Mouse (Mus musculus) lung, embryonic 16.5 days (tissue): ENCODE measurements at regions not wholly inside any gene's neighbourhood (a gene's known extent, or its start where the extent isn't known, plus 50 kb on each side); places are given as distances from the start of the nearest gene placed in this dataset.
A peak's percentile ranks its signal among the peaks of the same experiment; 100 is the strongest.

Experiments
- ATAC-seq: fragments of 200-750 bp; cut with Nextera tagmentation; 2 replicates; pipeline ENCODE4 v1.8.0; 2017; ENCODE audit warnings: low read depth, mild to moderate bottlenecking, moderate library complexity
- H3K27ac ChIP-seq: fragments of 300-500 bp; sonication (generic); 2 replicates; pipeline ENCODE4 v1.5.1; 2014; ENCODE audit warnings: mild to moderate bottlenecking, control low read depth, low read length
- H3K27me3 ChIP-seq: fragments of 300-500 bp; sonication (generic); 2 replicates; pipeline ENCODE4 v1.6.1; 2014; ENCODE audit warnings: low read depth, low read length, mixed read lengths; ENCODE audit not compliant: control insufficient read depth, insufficient read depth
- H3K36me3 ChIP-seq: fragments of 300-500 bp; sonication (generic); 2 replicates; pipeline ENCODE4 v1.6.1; 2014; ENCODE audit warnings: low read length; ENCODE audit not compliant: control insufficient read depth, insufficient read depth
- H3K4me1 ChIP-seq: fragments of 300-500 bp; sonication (generic); replicated peaks from 2 replicates; pipeline ENCODE4 v1.6.1; 2014; ENCODE audit warnings: low read length, mixed read lengths; ENCODE audit not compliant: control insufficient read depth, insufficient read depth
- H3K4me2 ChIP-seq: fragments of 300-500 bp; sonication (generic); 2 replicates; pipeline ENCODE4 v1.6.1; 2014; ENCODE audit warnings: low read depth, low read length, control low read depth
- H3K4me3 ChIP-seq: fragments of 300-500 bp; sonication (generic); 2 replicates; pipeline ENCODE4 v1.5.1; 2014; ENCODE audit warnings: mild to moderate bottlenecking, low read length, control low read depth
- H3K9ac ChIP-seq: fragments of 300-500 bp; sonication (generic); 2 replicates; pipeline ENCODE4 v1.6.1; 2014; ENCODE audit warnings: low read length, control low read depth
- H3K9me3 ChIP-seq: fragments of 300-500 bp; sonication (generic); 2 replicates; pipeline ENCODE4 v1.6.1; 2016; ENCODE audit warnings: low read length; ENCODE audit not compliant: control insufficient read depth
- WGBS: fragments of 180-500 bp; shearing (Covaris S2); extraction: QIAGEN DNeasy Blood & Tissue Kit; methylation state at CpG from one replicate; pipeline ENCODE4 v1.1.7; 2014; 5-methylcytosine and 5-hydroxymethylcytosine counted together

GRCm38 (mm10) chr4:150752151-150752550 is 100.2 kb upstream of the Slc45a1 start:
- H3K4me2 ChIP-seq, result no peak overlapping the region
- no peaks in the 10 kb centered on the region for H3K9me3 ChIP-seq
- peaks cover 18% of the 10 kb centered on the region for H3K4me1 ChIP-seq
- H3K4me3 ChIP-seq, result no peak overlapping the region
- 77% methylated on average over 8 of the region's 8 CpGs for WGBS
- H3K36me3 ChIP-seq, result no peaks in the 10 kb centered on the region
- H3K27me3 ChIP-seq, result no peaks in the 10 kb centered on the region
- H3K27ac ChIP-seq, result no peak overlapping the region
- H3K9ac ChIP-seq, result no peak overlapping the region
- ATAC-seq, result no peak

- no peak for ATAC-seq
- Histone ChIP-seq H3K9me3 (no peaks in the 10 kb centered on the region), H3K4me1 (peaks cover 23% of the 10 kb centered on the region), H3K4me3 (no peak overlapping the region), H3K27me3 (no peaks in the 10 kb centered on the region), H3K27ac (no peak overlapping the region), H3K36me3 (no peaks in the 10 kb centered on the region), H3K9ac (no peak overlapping the region), H3K4me2 (no peak overlapping the region)
- WGBS, result 48% methylated on average over 13 of the region's 13 CpGs
These were observed 98.7 kb upstream of the Slc45a1 start for GRCm38 (mm10) chr4:150750445-150751213.

GRCm38 (mm10) chr4:150749066-150749465 is 97.1 kb upstream of the Slc45a1 start:
- H3K4me1 ChIP-seq, result peaks cover 31% of the 10 kb centered on the region
- no peaks in the 10 kb centered on the region for H3K27me3 ChIP-seq
- H3K4me3 ChIP-seq, result no peak overlapping the region
- no peak overlapping the region for H3K27ac ChIP-seq
- no peaks in the 10 kb centered on the region for H3K9me3 ChIP-seq
- no peak overlapping the region for H3K9ac ChIP-seq
- no peak overlapping the region for H3K4me2 ChIP-seq
- 81% methylated on average over 8 of the region's 8 CpGs for WGBS
- H3K36me3 ChIP-seq, result no peaks in the 10 kb centered on the region
- no peak for ATAC-seq

GRCm38 (mm10) chr4:150748099-150749000 is 96.4 kb upstream of the Slc45a1 start:
- peaks cover 36% of the 10 kb centered on the region for H3K4me1 ChIP-seq
- WGBS, result 33% methylated on average over 13 of the region's 13 CpGs

GRCm38 (mm10) chr4:150746430-150746923 is 94.5 kb upstream of the Slc45a1 start:
- H3K27me3 ChIP-seq, result no peaks in the 10 kb centered on the region
- no peak overlapping the region for H3K4me3 ChIP-seq
- no peak overlapping the region for H3K4me2 ChIP-seq
- H3K27ac ChIP-seq, result peak overlapping the region; percentile 85
- ATAC-seq, result 0 out of 2 replicates have a peak, but pooled peaks have one; percentile 2
- peaks cover 42% of the 10 kb centered on the region for H3K4me1 ChIP-seq
- H3K36me3 ChIP-seq, result no peaks in the 10 kb centered on the region
- WGBS, result 45% methylated on average over 13 of the region's 13 CpGs
- H3K9me3 ChIP-seq, result no peaks in the 10 kb centered on the region
- H3K9ac ChIP-seq, result peak overlapping the region; percentile 24; the same call in 1 of the 2 replicates

More at GRCm38 (mm10) chr4:150748099-150749000, 96.4 kb upstream of the Slc45a1 start:
- H3K4me2 ChIP-seq, result no peak overlapping the region
- H3K4me3 ChIP-seq, result no peak overlapping the region
- no peak overlapping the region for H3K9ac ChIP-seq
- ATAC-seq, result no peak
- no peaks in the 10 kb centered on the region for H3K9me3 ChIP-seq
- H3K27ac ChIP-seq, result no peak overlapping the region
- no peaks in the 10 kb centered on the region for H3K27me3 ChIP-seq
- no peaks in the 10 kb centered on the region for H3K36me3 ChIP-seq

- no peak overlapping the region for H3K4me2 ChIP-seq
- WGBS, result 27% methylated on average over 7 of the region's 7 CpGs
- peak overlapping the region; percentile 24; the same call in 1 of the 2 replicates for H3K9ac ChIP-seq
- no peaks in the 10 kb centered on the region for H3K27me3 ChIP-seq
- no peaks in the 10 kb centered on the region for H3K36me3 ChIP-seq
- H3K4me3 ChIP-seq, result no peak overlapping the region
- H3K27ac ChIP-seq, result peak overlapping the region; percentile 85
- no peaks in the 10 kb centered on the region for H3K9me3 ChIP-seq
- H3K4me1 ChIP-seq, result peaks cover 41% of the 10 kb centered on the region
- ATAC-seq, result peak; percentile 82
These were observed 93.8 kb upstream of the Slc45a1 start for GRCm38 (mm10) chr4:150745529-150746429.

- Histone ChIP-seq H3K4me3 (no peak overlapping the region), H3K9me3 (no peaks in the 10 kb centered on the region), H3K27ac (peak overlapping the region; percentile 63), H3K4me2 (peak overlapping the region; percentile 14), H3K4me1 (peaks cover 46% of the 10 kb centered on the region), H3K36me3 (no peaks in the 10 kb centered on the region), H3K9ac (no peak overlapping the region), H3K27me3 (no peaks in the 10 kb centered on the region)
- no peak for ATAC-seq
- 31% methylated on average over 6 of the region's 8 CpGs for WGBS
These were observed 91.5 kb upstream of the Slc45a1 start for GRCm38 (mm10) chr4:150743508-150743907.

GRCm38 (mm10) chr4:150743103-150743502 is 91.1 kb upstream of the Slc45a1 start:
- H3K9ac ChIP-seq, result no peak overlapping the region
- H3K27ac ChIP-seq, result peak overlapping the region; percentile 63
- H3K9me3 ChIP-seq, result no peaks in the 10 kb centered on the region
- no peaks in the 10 kb centered on the region for H3K36me3 ChIP-seq
- H3K27me3 ChIP-seq, result no peaks in the 10 kb centered on the region
- peaks cover 42% of the 10 kb centered on the region for H3K4me1 ChIP-seq
- WGBS, result 29% methylated on average over 6 of the region's 6 CpGs
- H3K4me3 ChIP-seq, result no peak overlapping the region
- peak; percentile 50 for ATAC-seq
- H3K4me2 ChIP-seq, result peak overlapping the region; percentile 14; the same call in 1 of the 2 replicates
